Mouse (Mus musculus): Measurements from ENCODE around the gene Clca3b. TPM values are rescaled to one million over a fixed set of nuclear protein-coding genes. Genes with fewer than 3 reads are reported as not detected.
"Not testable (repeated sequence)": the region's sequence is repeated elsewhere in the genome, so short reads cannot be mapped to it uniquely, and the experiment has no call there.

Clca3b gene
- polyA plus RNA-seq, 1 experiment from 2014 or later = 0.05 TPM

GRCm38 (mm10) chr3:144820632-144821031 is 28.5 kb downstream of the Clca3b start:
- Histone ChIP-seq H3K27ac (ENCODE audit: low read depth, low read length) (no peak overlapping the region), H3K27me3 (ENCODE audit: control insufficient read depth, insufficient read depth, low read length) (no peaks in the 10 kb centered on the region), H3K4me3 (ENCODE audit: low read length) (no peak overlapping the region), H3K9ac (ENCODE audit: low read depth, low read length) (no peak overlapping the region), H3K4me2 (replicated peaks; ENCODE audit: low read depth, low read length) (no peak overlapping the region), H3K36me3 (ENCODE audit: control insufficient read depth, insufficient read depth, low read length) (no peaks in the 10 kb centered on the region), H3K9me3 (ENCODE audit: control insufficient read depth, low read length) (no peaks in the 10 kb centered on the region), H3K4me1 (ENCODE audit: control insufficient read depth, insufficient read depth, low read length) (no peaks in the 10 kb centered on the region)
- no peak for ATAC-seq (ENCODE audit: low FRiP score, low TSS enrichment)
- 61% methylated on average over 1 of the region's 1 CpGs for WGBS

- not testable (repeated sequence) for H3K4me2 ChIP-seq (replicated peaks; ENCODE audit: low read depth, low read length); H3K4me1 ChIP-seq (ENCODE audit: control insufficient read depth, insufficient read depth, low read length); H3K27ac ChIP-seq (ENCODE audit: low read depth, low read length); ATAC-seq (ENCODE audit: low FRiP score, low TSS enrichment); H3K27me3 ChIP-seq (ENCODE audit: control insufficient read depth, insufficient read depth, low read length); H3K36me3 ChIP-seq (ENCODE audit: control insufficient read depth, insufficient read depth, low read length); H3K9me3 ChIP-seq (ENCODE audit: control insufficient read depth, low read length); H3K9ac ChIP-seq (ENCODE audit: low read depth, low read length); H3K4me3 ChIP-seq (ENCODE audit: low read length)
- 77% methylated on average over 6 of the region's 6 CpGs for WGBS
Observed at GRCm38 (mm10) chr3:144819219-144819618, 29.9 kb downstream of the Clca3b start, which contains the start of gene Clca3a2. Gene Clca3a2 (minus strand): TSS chr3:144819494.

GRCm38 (mm10) chr3:144813336-144813735 is 35.8 kb downstream of the Clca3b start:
- not testable (repeated sequence) for ATAC-seq (ENCODE audit: low FRiP score, low TSS enrichment); H3K4me1 ChIP-seq (ENCODE audit: control insufficient read depth, insufficient read depth, low read length); H3K4me3 ChIP-seq (ENCODE audit: low read length); H3K4me2 ChIP-seq (replicated peaks; ENCODE audit: low read depth, low read length); H3K9ac ChIP-seq (ENCODE audit: low read depth, low read length); H3K36me3 ChIP-seq (ENCODE audit: control insufficient read depth, insufficient read depth, low read length); H3K27ac ChIP-seq (ENCODE audit: low read depth, low read length); H3K9me3 ChIP-seq (ENCODE audit: control insufficient read depth, low read length); H3K27me3 ChIP-seq (ENCODE audit: control insufficient read depth, insufficient read depth, low read length)
- 90% methylated on average over 6 of the region's 6 CpGs for WGBS

GRCm38 (mm10) chr3:144811821-144812220 is 37.3 kb downstream of the Clca3b start:
- H3K27me3 ChIP-seq (ENCODE audit: control insufficient read depth, insufficient read depth, low read length) = no peaks in the 10 kb centered on the region
- no peaks in the 10 kb centered on the region for H3K36me3 ChIP-seq (ENCODE audit: control insufficient read depth, insufficient read depth, low read length)
- 45% methylated on average over 3 of the region's 3 CpGs for WGBS
- H3K9ac ChIP-seq (ENCODE audit: low read depth, low read length) = no peak overlapping the region
- H3K27ac ChIP-seq (ENCODE audit: low read depth, low read length) = no peak overlapping the region
- no peak overlapping the region for H3K4me2 ChIP-seq (replicated peaks; ENCODE audit: low read depth, low read length)
- no peaks in the 10 kb centered on the region for H3K9me3 ChIP-seq (ENCODE audit: control insufficient read depth, low read length)
- H3K4me1 ChIP-seq (ENCODE audit: control insufficient read depth, insufficient read depth, low read length) = no peaks in the 10 kb centered on the region
- ATAC-seq (ENCODE audit: low FRiP score, low TSS enrichment) = no peak
- H3K4me3 ChIP-seq (ENCODE audit: low read length) = no peak overlapping the region

GRCm38 (mm10) chr3:144808153-144808925 is 40.8 kb downstream of the Clca3b start:
- H3K27me3 ChIP-seq (ENCODE audit: control insufficient read depth, insufficient read depth, low read length); H3K9ac ChIP-seq (ENCODE audit: low read depth, low read length); ATAC-seq (ENCODE audit: low FRiP score, low TSS enrichment); H3K36me3 ChIP-seq (ENCODE audit: control insufficient read depth, insufficient read depth, low read length); H3K4me1 ChIP-seq (ENCODE audit: control insufficient read depth, insufficient read depth, low read length); H3K4me3 ChIP-seq (ENCODE audit: low read length); H3K9me3 ChIP-seq (ENCODE audit: control insufficient read depth, low read length); H3K27ac ChIP-seq (ENCODE audit: low read depth, low read length); H3K4me2 ChIP-seq (replicated peaks; ENCODE audit: low read depth, low read length): not testable (repeated sequence)
- 64% methylated on average over 14 of the region's 17 CpGs for WGBS

- H3K9ac ChIP-seq (ENCODE audit: low read depth, low read length); ATAC-seq (ENCODE audit: low FRiP score, low TSS enrichment); H3K4me3 ChIP-seq (ENCODE audit: low read length); H3K27me3 ChIP-seq (ENCODE audit: control insufficient read depth, insufficient read depth, low read length); H3K27ac ChIP-seq (ENCODE audit: low read depth, low read length); H3K9me3 ChIP-seq (ENCODE audit: control insufficient read depth, low read length); H3K4me1 ChIP-seq (ENCODE audit: control insufficient read depth, insufficient read depth, low read length); H3K4me2 ChIP-seq (replicated peaks; ENCODE audit: low read depth, low read length); H3K36me3 ChIP-seq (ENCODE audit: control insufficient read depth, insufficient read depth, low read length): not testable (repeated sequence)
- WGBS = 86% methylated on average over 2 of the region's 2 CpGs
Observed at GRCm38 (mm10) chr3:144806626-144807025, 42.5 kb downstream of the Clca3b start.

GRCm38 (mm10) chr3:144801861-144802260 is 47.3 kb downstream of the Clca3b start:
- Histone ChIP-seq H3K4me2 (replicated peaks; ENCODE audit: low read depth, low read length) (no peak overlapping the region), H3K4me1 (ENCODE audit: control insufficient read depth, insufficient read depth, low read length) (no peaks in the 10 kb centered on the region), H3K27ac (ENCODE audit: low read depth, low read length) (no peak overlapping the region), H3K27me3 (ENCODE audit: control insufficient read depth, insufficient read depth, low read length) (no peaks in the 10 kb centered on the region), H3K9ac (ENCODE audit: low read depth, low read length) (no peak overlapping the region), H3K36me3 (ENCODE audit: control insufficient read depth, insufficient read depth, low read length) (no peaks in the 10 kb centered on the region), H3K4me3 (ENCODE audit: low read length) (no peak overlapping the region), H3K9me3 (ENCODE audit: control insufficient read depth, low read length) (no peaks in the 10 kb centered on the region)
- WGBS = 34% methylated on average over 8 of the region's 8 CpGs
- no peak for ATAC-seq (ENCODE audit: low FRiP score, low TSS enrichment)

- no peak for ATAC-seq (ENCODE audit: low FRiP score, low TSS enrichment)
- Histone ChIP-seq H3K27me3 (ENCODE audit: control insufficient read depth, insufficient read depth, low read length) (no peaks in the 10 kb centered on the region), H3K27ac (ENCODE audit: low read depth, low read length) (no peak overlapping the region), H3K9me3 (ENCODE audit: control insufficient read depth, low read length) (no peaks in the 10 kb centered on the region), H3K4me3 (ENCODE audit: low read length) (no peak overlapping the region), H3K4me1 (ENCODE audit: control insufficient read depth, insufficient read depth, low read length) (no peaks in the 10 kb centered on the region), H3K36me3 (ENCODE audit: control insufficient read depth, insufficient read depth, low read length) (no peaks in the 10 kb centered on the region), H3K9ac (ENCODE audit: low read depth, low read length) (no peak overlapping the region), H3K4me2 (replicated peaks; ENCODE audit: low read depth, low read length) (no peak overlapping the region)
- 89% methylated on average over 11 of the region's 11 CpGs for WGBS
Observed at GRCm38 (mm10) chr3:144785181-144786148, 63.7 kb downstream of the Clca3b start.

Data from kidney, embryonic 14.5 days (tissue).